Mouse (Mus musculus) liver, postnatal 0 days (tissue): ENCODE measurements around the gene Plagl2.

Source experiments
- CTCF ChIP-seq: sonication (generic); IDR thresholded peaks from 2 replicates; pipeline ENCODE4 v1.5.1; 2016; ENCODE audit warnings: antibody characterized with exemption, low read depth
- EP300 ChIP-seq: IDR thresholded peaks from 2 replicates; pipeline ENCODE4 v1.6.1; 2016; ENCODE audit warnings: antibody characterized with exemption, low read depth, mild to moderate bottlenecking

GRCm38 (mm10) chr2:153278357-153278756 is 37.1 kb upstream of the Plagl2 start:
- no peak for TF ChIP-seq EP300
- TF ChIP-seq CTCF = no peak
